Mouse (Mus musculus) erythroblast, embryonic 14.5 days (primary cell): Measurements from ENCODE around the gene Ctnnb1.

Experiments used
- GATA1 ChIP-seq: IDR thresholded peaks from 2 replicates; pipeline ENCODE4 v1.6.1; 2012; ENCODE audit warnings: low read length, inconsistent platforms, mixed read lengths
- TAL1 ChIP-seq: IDR thresholded peaks from 3 replicates; pipeline ENCODE4 v1.6.1; 2012; ENCODE audit warnings: low read length, inconsistent platforms, mixed read lengths

DNA sequence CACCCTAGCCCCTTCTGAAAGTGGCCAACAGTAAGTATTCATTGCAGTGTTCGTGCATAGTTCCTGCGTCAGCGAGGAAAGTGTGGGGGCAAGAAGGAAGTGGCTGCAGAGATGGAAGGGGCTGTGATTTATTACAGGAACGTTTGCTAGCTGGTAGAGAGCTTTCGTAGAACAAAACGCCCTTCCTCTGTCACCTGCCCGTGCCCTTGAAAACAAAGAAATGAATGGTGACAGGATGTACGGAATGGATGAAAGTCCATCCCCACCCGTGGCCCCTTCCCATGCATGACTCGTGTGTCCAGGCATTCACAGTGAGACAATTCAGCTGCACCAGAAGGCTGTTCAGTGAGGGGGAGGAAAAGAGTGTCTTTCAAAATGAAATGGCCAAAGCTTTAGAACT lies 35.0 kb upstream of the Ctnnb1 start:
- TF ChIP-seq TAL1 (no peak), GATA1 (no peak)
